Mouse (Mus musculus) embryonic facial prominence, embryonic 14.5 days (tissue): Measurements from ENCODE around the gene Krt80. TPM values are rescaled to one million over a fixed set of nuclear protein-coding genes. Genes with fewer than 3 reads are reported as not detected.

Experiments
- ATAC-seq: fragments of 200-750 bp; cut with Nextera tagmentation; 2 replicates; pipeline ENCODE4 v1.8.0; 2017; ENCODE audit warnings: low read depth, moderate number of reproducible peaks, moderate TSS enrichment
- DNase-seq: peaks from one replicate; pipeline ENCODE4 v3.0.0-alpha.2; 2015; ENCODE audit warnings: low spot score
- H3K27ac ChIP-seq: fragments of 300-500 bp; sonication (generic); replicated peaks from 2 replicates; pipeline ENCODE4 v1.5.1; 2014; ENCODE audit warnings: low read depth, mild to moderate bottlenecking, low read length, moderate library complexity
- H3K27me3 ChIP-seq: fragments of 300-500 bp; sonication (generic); replicated peaks from 2 replicates; pipeline ENCODE4 v1.6.1; 2014; ENCODE audit warnings: low read length; ENCODE audit not compliant: control insufficient read depth, insufficient read depth
- H3K36me3 ChIP-seq: fragments of 300-500 bp; sonication (generic); 2 replicates; pipeline ENCODE4 v1.6.1; 2014; ENCODE audit warnings: low read length, mixed read lengths; ENCODE audit not compliant: control insufficient read depth, insufficient read depth
- H3K4me1 ChIP-seq: fragments of 300-500 bp; sonication (generic); 2 replicates; pipeline ENCODE4 v1.6.1; 2014; ENCODE audit warnings: antibody characterized with exemption, low read length; ENCODE audit not compliant: control insufficient read depth, insufficient read depth
- H3K4me2 ChIP-seq: fragments of 300-500 bp; sonication (generic); 2 replicates; pipeline ENCODE4 v1.6.1; 2014; ENCODE audit warnings: low read depth, mild to moderate bottlenecking, low read length, moderate library complexity, mixed read lengths
- H3K4me3 ChIP-seq: fragments of 300-500 bp; sonication (generic); 2 replicates; pipeline ENCODE4 v1.5.1; 2014; ENCODE audit warnings: low read depth, mild to moderate bottlenecking, low read length
- H3K9ac ChIP-seq: fragments of 300-500 bp; sonication (generic); 2 replicates; pipeline ENCODE4 v1.6.1; 2014; ENCODE audit warnings: low read depth, mild to moderate bottlenecking, low read length, moderate library complexity, mixed read lengths
- H3K9me3 ChIP-seq: fragments of 300-500 bp; sonication (generic); 2 replicates; pipeline ENCODE4 v1.6.1; 2016; ENCODE audit warnings: low read length; ENCODE audit not compliant: control insufficient read depth
- WGBS: fragments of 180-500 bp; shearing (Covaris S2); extraction: QIAGEN DNeasy Blood & Tissue Kit; methylation state at CpG from one replicate; pipeline ENCODE4 v1.1.7; 2014; 5-methylcytosine and 5-hydroxymethylcytosine counted together
- polyA plus RNA-seq: library from polyadenylated mRNA; unstranded; fragments of >200 nt; fragmentation: Nextera tagmentation; extraction: Ambion mirVana; gene quantifications from 2 replicates; pipeline ENCODE4 v1.2.1, GENCODE M21; 2014

The Krt80 gene
- polyA plus RNA-seq, 1 experiment from 2014 or later: 9.5 TPM

- Histone ChIP-seq H3K4me1 (peaks cover 16% of the 10 kb centered on the region), H3K4me2 (no peak overlapping the region), H3K9me3 (no peaks in the 10 kb centered on the region), H3K9ac (no peak overlapping the region), H3K4me3 (no peak overlapping the region), H3K36me3 (no peaks in the 10 kb centered on the region), H3K27ac (no peak overlapping the region), H3K27me3 (no peaks in the 10 kb centered on the region)
- DNase-seq: no peak
- no peak for ATAC-seq
- 54% methylated on average over 7 of the region's 7 CpGs for WGBS
These were observed 4.9 kb downstream of the Krt80 start for GRCm38 (mm10) chr15:101364891-101365671.

DNA sequence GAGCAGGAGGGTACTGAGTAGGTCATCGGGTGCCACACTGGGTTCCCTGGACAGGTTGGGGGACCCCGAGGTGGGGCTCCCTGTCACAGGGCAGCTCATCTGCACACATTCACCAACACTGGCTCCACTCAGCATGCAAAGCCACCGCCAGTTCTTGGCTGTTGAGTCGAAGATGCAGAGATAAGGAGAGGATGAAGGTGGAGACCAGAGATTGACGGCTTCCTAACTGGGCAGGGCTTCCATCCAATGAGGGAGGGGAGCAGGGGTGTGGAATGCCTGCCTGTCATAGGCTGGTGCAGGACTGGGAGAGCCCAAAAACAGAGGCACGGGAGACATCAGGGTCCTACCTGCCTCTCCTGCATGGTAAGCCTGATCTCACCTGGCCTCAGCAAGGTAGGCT, 5.5 kb downstream of the Krt80 start:
- no peaks in the 10 kb centered on the region for H3K27me3 ChIP-seq
- H3K27ac ChIP-seq: no peak overlapping the region
- H3K4me2 ChIP-seq: no peak overlapping the region
- no peaks in the 10 kb centered on the region for H3K36me3 ChIP-seq
- H3K9ac ChIP-seq: no peak overlapping the region
- no peak overlapping the region for H3K4me3 ChIP-seq
- WGBS: 56% methylated on average over 6 of the region's 6 CpGs
- peaks cover 10% of the 10 kb centered on the region for H3K4me1 ChIP-seq
- ATAC-seq (no peak), DNase-seq (no peak)
- no peaks in the 10 kb centered on the region for H3K9me3 ChIP-seq

- H3K4me1 ChIP-seq: peaks cover 8% of the 10 kb centered on the region
- no peaks in the 10 kb centered on the region for H3K9me3 ChIP-seq
- no peak overlapping the region for H3K4me2 ChIP-seq
- H3K36me3 ChIP-seq: no peaks in the 10 kb centered on the region
- no peak overlapping the region for H3K4me3 ChIP-seq
- DNase-seq (no peak), ATAC-seq (no peak)
- H3K27ac ChIP-seq: no peak overlapping the region
- 71% methylated on average over 6 of the region's 6 CpGs for WGBS
- no peak overlapping the region for H3K9ac ChIP-seq
- H3K27me3 ChIP-seq: no peaks in the 10 kb centered on the region
These were observed 6.0 kb downstream of the Krt80 start for GRCm38 (mm10) chr15:101363933-101364332.

GRCm38 (mm10) chr15:101362393-101363010, 7.5 kb downstream of the Krt80 start:
- no peak overlapping the region for H3K4me2 ChIP-seq
- no peaks in the 10 kb centered on the region for H3K9me3 ChIP-seq
- no peak overlapping the region for H3K9ac ChIP-seq
- no peaks in the 10 kb centered on the region for H3K36me3 ChIP-seq
- DNase-seq (no peak), ATAC-seq (no peak)
- no peak overlapping the region for H3K4me3 ChIP-seq
- no peaks in the 10 kb centered on the region for H3K27me3 ChIP-seq
- H3K27ac ChIP-seq: no peak overlapping the region
- 60% methylated on average over 4 of the region's 4 CpGs for WGBS
- H3K4me1 ChIP-seq: peaks cover 8% of the 10 kb centered on the region

- H3K4me2 ChIP-seq: no peak overlapping the region
- H3K27ac ChIP-seq: no peak overlapping the region
- no peak overlapping the region for H3K4me3 ChIP-seq
- H3K27me3 ChIP-seq: no peaks in the 10 kb centered on the region
- no peaks in the 10 kb centered on the region for H3K36me3 ChIP-seq
- no peaks in the 10 kb centered on the region for H3K9me3 ChIP-seq
- ATAC-seq: no peak
- DNase-seq: no peak
- H3K9ac ChIP-seq: no peak overlapping the region
- 66% methylated on average over 4 of the region's 4 CpGs for WGBS
- H3K4me1 ChIP-seq: no peaks in the 10 kb centered on the region
These were observed 14.6 kb downstream of the Krt80 start for GRCm38 (mm10) chr15:101355382-101355786.

GRCm38 (mm10) chr15:101352706-101353465, 17.1 kb downstream of the Krt80 start:
- no peaks in the 10 kb centered on the region for H3K9me3 ChIP-seq
- H3K27me3 ChIP-seq: no peaks in the 10 kb centered on the region
- DNase-seq (no peak), ATAC-seq (no peak)
- H3K4me3 ChIP-seq: no peak overlapping the region
- no peaks in the 10 kb centered on the region for H3K36me3 ChIP-seq
- H3K9ac ChIP-seq: no peak overlapping the region
- WGBS: 32% methylated on average over 9 of the region's 10 CpGs
- no peak overlapping the region for H3K4me2 ChIP-seq
- H3K4me1 ChIP-seq: no peaks in the 10 kb centered on the region
- no peak overlapping the region for H3K27ac ChIP-seq

DNA sequence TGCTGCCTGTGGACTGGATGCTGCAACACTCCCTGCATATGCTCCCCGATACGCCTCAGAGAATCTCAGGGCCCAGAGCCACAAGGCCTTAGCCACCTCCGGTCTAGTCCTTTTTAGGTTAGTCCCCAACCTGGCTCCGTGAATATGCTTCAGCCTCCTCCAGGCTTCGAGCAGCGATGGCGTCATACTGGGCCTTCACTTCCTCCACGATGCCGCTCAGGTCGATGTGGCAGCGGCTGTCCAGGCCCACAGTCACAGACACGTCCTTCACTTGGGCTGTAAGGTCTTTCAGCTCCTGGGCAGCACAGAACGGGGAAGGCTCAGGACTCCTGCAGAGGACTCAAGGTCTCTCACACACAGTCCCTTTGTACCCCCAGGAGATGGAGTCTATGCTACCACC, 17.9 kb downstream of the Krt80 start:
- no peak for ATAC-seq
- Histone ChIP-seq H3K9ac (no peak overlapping the region), H3K36me3 (no peaks in the 10 kb centered on the region), H3K9me3 (no peaks in the 10 kb centered on the region), H3K4me2 (no peak overlapping the region), H3K27me3 (no peaks in the 10 kb centered on the region), H3K4me1 (no peaks in the 10 kb centered on the region), H3K27ac (no peak overlapping the region), H3K4me3 (no peak overlapping the region)
- no peak for DNase-seq
- 67% methylated on average over 13 of the region's 13 CpGs for WGBS

- WGBS: 59% methylated on average over 5 of the region's 5 CpGs
- Histone ChIP-seq H3K27me3 (no peaks in the 10 kb centered on the region), H3K4me3 (no peak overlapping the region), H3K9ac (no peak overlapping the region), H3K27ac (no peak overlapping the region), H3K4me2 (no peak overlapping the region), H3K9me3 (no peaks in the 10 kb centered on the region), H3K36me3 (no peaks in the 10 kb centered on the region), H3K4me1 (peaks cover 2% of the 10 kb centered on the region; the same call in 1 of the 2 replicates)
- DNase-seq (no peak), ATAC-seq (no peak)
These were observed 28.0 kb downstream of the Krt80 start for GRCm38 (mm10) chr15:101341797-101342515.
